Mouse (Mus musculus): ENCODE results near the gene 1700007K13Rik.

1700007K13Rik gene

DNA sequence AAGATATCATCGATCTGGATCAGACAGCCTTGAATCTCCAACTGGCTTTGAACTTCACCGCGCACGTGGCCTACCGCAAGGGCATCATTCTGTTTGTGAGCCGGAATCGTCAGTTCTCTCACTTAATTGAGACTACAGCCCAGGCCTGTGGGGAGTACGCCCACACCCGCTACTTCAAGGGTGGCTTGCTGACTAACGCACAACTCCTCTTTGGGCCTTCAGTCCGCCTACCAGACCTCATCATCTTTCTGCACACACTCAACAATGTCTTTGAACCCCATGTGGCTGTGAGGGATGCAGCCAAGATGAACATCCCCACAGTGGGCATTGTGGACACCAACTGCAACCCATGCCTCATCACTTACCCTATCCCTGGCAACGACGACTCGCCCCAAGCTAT lies 3.3 kb upstream of the 1700007K13Rik start:
- 95% methylated on average over 14 of the region's 14 CpGs for WGBS

DNA sequence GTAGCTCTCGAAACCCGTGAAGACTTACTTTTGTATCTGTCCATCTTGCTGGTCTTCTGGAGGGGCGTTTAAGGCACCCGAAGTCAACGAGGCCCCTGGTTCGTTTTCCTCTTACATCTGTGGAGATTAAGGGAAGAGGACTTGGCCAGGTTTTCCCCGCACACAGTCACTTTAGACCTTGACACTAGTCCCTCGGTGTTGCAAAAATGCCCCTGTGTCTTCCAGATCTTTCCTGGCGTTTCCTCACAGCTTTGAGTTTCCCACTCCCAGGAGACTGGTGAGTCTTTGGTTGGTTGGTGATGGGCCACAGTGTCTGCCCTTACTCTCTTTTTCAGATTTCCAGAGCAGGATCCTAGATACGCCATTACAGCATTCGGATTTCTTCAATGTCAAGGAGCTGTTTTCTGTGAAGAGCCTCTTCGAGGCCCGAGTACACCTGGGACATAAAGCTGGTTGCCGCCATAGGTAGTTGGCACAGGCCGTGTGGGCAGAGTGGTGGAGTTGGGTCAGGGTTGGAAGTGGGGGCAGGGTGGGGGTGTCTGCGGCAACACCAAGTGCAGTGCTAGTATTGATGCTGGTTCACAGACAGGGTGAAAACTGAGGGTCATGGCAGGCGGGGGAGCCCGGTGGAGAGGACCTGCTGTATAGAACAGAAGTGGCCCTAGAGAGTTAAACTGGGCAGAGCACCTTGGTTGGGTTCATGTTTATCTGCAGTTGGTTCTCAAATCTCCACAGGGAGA lies 2.5 kb upstream of the 1700007K13Rik start:
- 51% methylated on average over 18 of the region's 18 CpGs for WGBS

DNA sequence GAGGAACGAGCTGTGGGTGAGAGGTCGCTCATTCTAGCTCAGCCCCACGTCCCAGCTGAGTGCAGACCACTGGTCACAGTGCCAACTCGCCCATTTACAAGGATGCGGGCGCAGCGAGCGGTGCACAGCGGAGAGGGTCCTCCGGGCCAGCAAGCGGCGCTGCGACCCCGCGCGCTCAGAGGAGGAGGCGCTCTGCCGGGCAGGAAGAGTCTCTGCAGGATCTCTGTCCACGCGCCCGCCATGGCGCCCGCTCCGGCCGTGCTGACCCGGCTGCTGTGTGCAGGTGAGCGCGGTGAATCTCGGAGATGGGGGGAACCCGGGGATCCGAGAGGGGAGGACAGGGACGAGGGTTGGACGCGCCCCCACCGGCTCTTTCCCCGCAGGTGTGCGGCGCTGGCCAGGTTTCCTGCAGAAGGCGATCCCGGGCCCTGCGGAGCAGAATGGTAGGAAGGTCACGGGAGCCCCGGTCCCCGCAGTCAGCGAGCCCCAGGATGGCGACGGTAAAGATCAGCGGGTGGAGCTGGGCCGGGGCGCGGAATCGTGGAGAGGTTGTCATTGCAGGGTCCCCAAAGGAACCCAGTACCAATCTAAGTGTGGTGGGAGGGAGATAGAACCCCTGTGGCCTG lies 1.8 kb upstream of the 1700007K13Rik start, which contains the start of gene Mrps2:
TSS of gene Mrps2 (plus strand) at position 207 of the 626 bp plus-strand sequence.
- under 1% methylated on average over 52 of the region's 52 CpGs for WGBS

DNA sequence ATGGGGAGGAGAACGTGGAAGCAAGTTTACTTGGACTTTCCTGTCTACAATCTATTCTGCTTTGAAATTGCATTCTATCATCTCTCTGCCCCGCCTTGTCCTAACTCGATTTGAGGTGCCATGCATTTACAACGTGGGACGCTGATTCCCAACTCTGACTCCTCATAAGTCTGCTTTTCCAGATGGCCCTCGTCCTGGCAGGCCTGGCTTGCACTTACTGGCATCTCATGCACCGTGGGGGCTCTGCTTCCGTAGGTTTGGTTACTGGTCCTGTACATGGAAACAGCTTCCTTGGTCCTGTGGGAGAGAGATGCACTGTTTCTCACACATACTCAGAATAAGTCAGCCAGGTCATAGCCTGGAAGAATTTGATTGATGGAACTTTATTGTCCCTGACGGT lies 1.2 kb downstream of the 1700007K13Rik start:
- 86% methylated on average over 9 of the region's 9 CpGs for WGBS

DNA sequence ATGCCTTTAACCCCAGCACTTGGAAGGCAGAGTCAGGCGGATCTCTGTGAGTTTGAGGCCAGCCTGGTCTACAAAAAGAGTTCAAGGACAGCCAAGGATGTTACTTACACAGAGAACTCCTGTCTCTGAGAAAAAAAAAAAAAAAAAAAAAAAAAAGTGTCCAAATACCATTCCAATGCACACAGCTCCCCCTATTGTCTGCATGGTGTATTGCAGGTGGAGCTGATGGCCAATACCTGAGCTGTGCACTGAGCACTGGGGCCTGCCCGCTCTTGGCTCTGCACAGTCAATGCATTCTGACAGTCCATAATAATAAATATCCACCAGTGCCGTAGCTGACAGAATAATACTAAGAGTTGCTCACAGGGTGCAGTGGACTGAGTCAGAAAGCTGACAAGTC lies 2.2 kb downstream of the 1700007K13Rik start:
- WGBS = 52% methylated on average over 3 of the region's 3 CpGs

DNA sequence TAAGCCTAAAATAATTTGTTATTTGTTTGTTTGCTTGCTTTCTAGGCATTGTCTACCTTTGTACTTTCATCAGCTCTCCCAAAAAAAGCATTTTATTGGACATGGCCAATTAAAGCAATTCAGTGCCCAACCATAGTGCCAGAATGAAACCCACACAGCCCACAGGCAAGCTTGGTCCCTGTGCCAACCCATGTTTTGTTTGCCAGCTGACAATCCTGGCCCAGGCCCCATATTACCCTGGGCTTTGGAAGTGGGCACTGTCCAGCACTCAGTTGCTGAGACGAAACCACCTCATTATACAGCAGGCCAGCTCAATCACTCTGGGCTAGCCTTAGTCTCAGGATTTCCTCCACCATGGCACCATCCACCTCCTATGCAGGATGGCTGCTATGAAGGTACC lies 9.5 kb downstream of the 1700007K13Rik start:
- 59% methylated on average over 1 of the region's 1 CpGs for WGBS

DNA sequence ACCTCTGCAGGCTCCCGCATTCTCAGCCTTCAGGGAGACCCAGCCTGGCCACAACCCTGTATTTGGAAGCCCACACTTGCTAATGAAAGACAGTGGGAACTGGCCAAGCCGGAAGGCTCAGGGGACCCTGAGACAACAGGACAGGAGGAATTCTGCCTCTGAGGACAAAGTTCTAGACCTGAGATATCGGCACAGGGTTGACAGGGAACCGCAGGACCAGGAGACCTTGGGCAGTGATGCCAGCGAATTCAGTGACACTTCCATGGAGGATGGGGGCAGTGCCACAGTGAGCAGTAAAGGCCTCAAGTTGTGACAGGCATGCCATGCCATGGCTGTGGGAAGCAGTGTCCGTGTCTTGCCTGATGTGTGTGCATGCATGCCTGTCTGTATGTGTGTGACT lies 12.6 kb downstream of the 1700007K13Rik start:
- 91% methylated on average over 6 of the region's 6 CpGs for WGBS

DNA sequence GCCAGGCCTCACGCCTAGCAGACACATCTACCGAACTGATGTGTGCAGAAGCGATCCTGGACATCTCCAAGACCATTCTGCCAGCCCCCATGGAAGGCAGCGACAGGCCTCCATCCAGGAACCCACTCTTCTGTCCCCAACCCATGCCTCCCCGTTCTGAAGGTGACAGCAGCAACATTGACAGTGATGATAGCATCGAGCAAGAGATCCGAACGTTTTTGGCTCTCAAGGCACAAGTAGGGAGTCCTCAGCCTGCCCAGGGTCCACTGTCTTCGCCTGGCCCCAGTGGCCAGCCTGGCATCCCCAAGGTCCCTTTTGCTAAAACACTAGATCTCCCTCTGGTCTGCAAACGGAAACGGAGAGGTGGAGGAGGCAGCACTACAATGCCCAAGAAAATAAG lies 14.5 kb downstream of the 1700007K13Rik start:
- 91% methylated on average over 11 of the region's 11 CpGs for WGBS

DNA sequence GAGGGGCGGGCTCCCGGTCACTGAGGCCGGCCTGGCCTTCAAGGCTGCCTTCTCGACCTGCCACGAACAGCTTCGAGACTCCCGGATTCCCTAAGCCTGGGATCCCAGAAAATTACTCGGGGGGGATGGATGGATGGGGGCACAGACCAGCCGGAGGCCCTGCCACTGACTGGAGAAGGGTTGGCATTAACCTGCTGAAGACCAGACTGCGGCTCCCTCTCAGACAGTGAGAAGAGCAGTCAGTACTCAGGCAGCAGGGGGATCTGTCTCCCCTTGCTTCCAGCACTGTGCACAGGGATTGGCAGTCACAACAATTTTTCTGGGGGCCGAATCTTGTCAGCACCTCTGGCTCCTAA lies 18.8 kb downstream of the 1700007K13Rik start:
- WGBS = 6% methylated on average over 11 of the region's 11 CpGs

DNA sequence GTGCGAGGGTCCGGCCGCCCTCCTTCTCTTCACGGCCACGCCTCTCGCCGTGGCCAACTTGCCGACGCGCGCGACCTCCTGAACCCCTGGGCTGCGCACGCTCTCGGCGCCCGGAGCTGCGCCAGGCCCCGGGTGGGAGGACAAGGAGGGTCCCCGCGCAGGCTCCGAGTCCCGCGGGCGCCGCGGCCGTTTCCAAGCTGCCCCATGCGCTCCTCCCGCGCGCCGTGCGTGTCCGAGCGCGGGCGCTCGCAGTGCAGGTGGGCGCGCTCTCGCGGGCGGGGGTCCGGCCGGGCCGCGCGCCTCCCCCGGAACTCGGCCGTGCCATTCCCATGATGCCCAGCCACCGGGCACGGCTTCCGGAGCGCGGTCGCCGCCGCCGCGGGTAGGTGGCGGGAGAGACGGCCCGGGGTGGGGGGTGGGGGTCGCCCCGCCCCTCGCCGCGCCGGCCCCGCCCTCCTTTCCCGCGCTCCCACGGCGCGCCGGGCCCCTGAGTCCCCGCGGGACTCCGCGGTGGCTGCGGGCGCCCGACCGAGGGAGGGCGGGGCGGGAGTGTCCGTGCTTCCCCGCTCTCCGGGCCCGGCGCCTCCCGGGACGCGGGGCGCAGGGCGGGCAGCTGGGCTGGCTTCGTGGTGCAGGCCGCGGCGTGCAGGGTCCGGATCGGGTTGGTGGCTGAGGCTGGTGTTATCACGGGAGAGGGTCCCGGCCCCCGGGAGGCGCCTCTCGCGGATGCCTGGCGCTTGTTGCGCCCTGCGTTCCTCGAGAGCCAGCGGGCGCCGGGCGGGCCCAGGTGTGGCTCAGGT lies 19.4 kb downstream of the 1700007K13Rik start, which contains the start of gene Ppp1r26:
TSS of gene Ppp1r26 (plus strand) at position 286 of the 800 bp plus-strand sequence.
- under 1% methylated on average over 112 of the region's 118 CpGs for WGBS

DNA sequence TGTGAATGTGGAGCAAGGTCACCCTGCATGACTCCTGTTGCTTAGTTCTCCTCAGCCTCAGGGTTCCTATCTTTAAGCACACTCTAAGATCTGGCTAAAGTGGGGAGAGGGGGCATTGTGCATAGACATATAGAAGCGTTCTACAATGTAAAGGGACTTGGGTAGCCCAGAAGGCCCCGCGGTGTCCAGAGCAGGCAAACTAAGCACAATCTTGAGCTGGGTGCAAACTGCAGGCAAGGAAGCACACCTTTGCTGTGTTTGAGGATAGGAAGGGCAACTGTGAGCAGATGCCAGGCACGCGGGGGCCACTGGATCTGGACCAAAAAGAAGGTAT lies 20.0 kb downstream of the 1700007K13Rik start:
- WGBS = 5% methylated on average over 5 of the region's 5 CpGs

DNA sequence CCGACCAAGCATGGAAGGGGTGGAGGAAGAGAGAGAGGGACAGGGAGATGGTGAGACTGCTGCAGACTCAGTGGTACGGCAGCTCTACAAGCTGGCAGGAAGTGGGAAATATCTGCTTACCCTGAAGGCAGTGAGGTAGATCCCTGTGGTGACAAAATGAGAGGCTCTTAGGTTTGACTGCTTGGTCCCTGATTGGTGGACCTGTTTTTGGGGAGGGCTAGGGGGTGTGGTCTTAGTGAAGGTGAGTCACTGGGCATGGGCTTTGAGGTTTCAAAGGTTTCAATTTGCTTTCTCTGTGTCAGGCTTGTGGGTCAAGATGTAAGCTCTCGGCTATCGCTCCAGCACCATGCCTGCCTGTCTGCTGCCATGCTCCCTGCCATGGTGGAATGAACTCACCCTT lies 21.1 kb downstream of the 1700007K13Rik start:
- 87% methylated on average over 4 of the region's 4 CpGs for WGBS

DNA sequence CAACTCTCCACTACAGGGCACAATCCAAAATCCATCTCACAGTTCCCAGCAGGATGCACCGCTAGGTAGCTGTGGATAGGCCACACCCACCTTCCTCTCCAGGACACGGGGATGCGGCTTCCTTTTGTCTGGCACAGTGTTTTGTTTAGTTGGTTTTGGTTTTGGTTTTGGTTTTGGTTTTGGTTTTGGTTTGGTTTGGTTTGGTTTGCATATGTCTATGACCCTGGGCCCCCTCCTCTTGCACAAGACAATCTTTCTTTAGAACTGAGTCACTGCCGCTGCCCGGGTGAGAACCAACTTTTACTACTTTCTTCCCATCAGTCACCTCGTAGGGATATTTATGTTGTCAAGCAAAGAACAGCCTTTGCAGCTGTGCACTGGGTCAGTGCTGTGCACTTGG lies 25.3 kb downstream of the 1700007K13Rik start:
- 79% methylated on average over 6 of the region's 6 CpGs for WGBS

DNA sequence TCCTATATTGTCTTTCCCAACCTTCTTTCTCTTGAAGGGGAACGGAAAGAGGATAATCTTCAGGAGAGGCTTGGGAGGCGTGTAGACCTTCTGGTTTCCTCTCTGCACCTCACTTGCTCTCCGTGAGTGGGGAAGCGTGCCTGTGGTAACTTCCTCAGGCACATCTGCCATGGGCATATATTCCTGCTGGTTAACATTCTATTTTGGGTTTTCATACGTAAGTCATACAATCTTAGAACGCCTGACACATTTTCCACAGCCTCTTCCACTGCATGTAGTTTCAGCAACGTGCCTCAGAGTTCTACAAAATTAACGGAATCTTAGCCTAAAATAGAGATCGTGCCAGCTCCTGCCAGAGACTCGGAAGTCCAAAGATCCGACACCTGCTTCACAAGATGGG lies 30.7 kb downstream of the 1700007K13Rik start:
- 47% methylated on average over 11 of the region's 11 CpGs for WGBS

DNA sequence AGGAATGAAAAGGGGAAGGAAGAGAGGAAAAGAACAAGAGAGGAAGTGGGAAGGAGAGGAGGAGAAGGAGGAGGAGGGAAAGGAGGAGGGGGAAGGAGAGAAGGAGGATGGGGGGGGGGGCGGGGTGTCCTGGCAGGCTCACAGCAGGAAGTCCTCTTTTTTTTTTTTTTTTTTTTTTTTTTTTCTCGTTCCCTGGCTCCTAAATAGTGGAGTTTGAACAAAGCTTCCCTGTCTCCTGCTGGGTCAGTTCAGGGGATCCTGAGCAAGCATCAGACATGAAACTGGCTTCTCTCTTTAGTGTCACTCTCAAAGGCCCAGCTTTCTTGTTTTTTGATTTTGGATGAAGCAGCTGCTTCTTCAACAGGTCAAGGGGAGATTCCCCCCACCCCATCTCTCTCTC lies 32.6 kb downstream of the 1700007K13Rik start:
- WGBS = 19% methylated on average over 2 of the region's 2 CpGs

DNA sequence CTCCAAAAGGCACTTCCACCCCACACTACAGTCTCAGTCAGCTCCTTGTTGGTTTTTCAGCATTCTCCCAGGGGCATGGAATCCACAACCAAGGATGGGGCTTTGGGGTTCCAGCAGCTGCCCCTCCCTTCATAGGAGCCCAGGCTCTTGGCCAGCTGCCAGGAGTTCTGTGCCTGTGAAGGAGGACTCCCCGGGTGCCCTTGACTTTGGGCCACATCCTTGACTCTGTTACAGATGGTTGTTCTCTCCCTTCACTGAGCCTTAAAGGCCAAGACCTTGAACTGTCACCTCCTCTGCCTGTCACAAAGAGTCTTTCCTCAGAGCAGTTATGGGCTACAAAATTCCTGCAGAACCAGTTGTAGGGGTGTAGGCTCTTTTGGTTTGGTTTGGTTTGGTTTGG lies 33.3 kb downstream of the 1700007K13Rik start:
- 6% methylated on average over 1 of the region's 1 CpGs for WGBS

DNA sequence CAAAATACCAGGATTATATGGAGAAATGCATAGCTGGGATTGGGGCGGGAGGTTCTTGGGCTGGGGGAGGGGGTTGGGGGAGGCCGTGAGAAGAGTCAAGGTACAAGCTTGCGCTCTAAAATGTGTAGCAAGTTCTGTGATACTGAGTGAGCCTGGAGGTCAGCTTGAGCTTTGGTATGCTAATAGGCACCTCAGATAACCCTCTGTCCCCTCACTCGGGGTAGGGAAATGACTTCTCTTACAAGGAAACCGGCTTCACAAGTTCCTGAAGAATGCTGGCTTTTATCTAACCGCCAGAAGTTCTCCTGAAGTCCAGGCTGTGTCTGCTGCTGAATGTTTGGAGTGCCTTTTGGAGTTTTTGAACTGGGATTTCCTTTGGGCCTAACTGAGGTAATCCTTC lies 35.3 kb downstream of the 1700007K13Rik start:
- WGBS = 78% methylated on average over 6 of the region's 6 CpGs

DNA sequence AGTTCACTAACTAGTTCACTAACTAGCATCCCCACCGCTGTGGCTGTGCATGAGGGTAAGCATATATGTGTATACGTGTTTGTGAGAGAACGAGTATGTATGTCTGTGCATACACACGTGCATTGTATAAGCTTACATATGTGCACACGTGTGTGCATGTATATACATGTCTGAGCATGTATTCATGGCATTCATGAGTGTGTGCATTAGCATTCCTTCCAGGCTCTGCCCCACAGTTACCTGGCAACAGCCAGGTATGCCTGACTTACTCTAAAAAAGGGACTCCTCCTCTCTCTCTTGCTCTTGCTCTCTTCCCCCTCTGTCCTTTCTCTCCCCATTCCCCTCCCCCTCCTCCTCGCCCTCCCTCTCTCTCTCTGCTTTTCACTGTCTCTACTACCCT lies 38.9 kb downstream of the 1700007K13Rik start:
- WGBS = 83% methylated on average over 6 of the region's 6 CpGs

DNA sequence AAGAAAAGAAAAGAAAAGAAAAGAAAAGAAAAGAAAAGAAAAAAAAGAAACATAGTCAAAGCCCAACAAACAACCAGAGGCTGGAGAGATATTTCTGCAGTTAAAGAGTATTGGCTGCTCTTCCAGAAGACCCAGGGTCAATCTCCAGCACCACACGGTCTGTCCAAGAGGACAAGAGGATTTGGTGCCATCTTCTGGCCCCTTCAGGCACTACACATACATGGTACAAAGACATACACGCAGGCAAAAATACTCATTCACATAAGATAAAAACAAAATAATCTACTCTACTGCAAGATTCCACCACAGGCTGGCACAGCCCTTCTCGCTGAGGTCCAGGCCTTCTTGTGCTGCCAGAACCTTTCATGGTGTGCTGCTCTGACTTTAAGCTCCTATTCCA lies 43.0 kb downstream of the 1700007K13Rik start:
- WGBS = 33% methylated on average over 3 of the region's 3 CpGs

DNA sequence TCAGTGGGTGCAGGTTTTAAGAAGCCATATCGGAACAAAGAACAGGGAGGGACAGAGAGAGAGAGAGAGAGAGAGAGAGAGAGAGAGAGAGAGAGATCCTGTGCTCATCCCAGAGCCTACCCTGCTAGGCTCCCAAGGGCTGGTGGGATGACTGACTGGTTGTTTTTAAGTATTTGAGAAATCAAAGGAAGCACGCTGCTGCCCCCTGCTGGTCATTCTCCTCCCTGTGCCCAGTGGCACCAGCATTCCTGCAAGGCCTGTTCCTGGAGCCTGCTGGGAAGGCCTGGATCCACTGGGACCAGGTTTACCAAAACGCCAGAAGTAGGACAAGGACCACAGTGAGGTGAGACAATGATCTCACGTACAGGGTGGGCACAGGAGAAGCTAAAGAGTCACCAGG lies 46.2 kb downstream of the 1700007K13Rik start:
- 20% methylated on average over 4 of the region's 4 CpGs for whole genome bisulfite sequencing

DNA sequence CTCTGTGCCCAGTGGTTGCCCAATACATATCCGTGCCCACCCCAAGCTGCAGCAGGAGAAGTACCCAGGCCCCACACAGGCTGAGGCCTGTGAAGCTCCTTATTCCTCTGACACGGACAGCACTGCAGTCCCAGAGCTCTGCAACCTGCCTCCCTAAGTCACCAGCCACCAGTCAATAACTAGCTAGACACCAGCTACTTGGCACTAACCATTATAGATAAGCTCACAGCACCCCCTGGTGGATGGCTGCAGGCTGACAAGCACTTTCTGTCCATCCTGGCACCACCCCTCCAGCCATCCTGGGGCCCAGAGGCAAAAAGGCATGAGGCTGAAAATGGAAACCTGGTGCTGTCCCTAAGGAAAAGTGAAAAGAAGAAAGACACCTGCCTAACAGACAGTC lies 48.1 kb downstream of the 1700007K13Rik start:
- 43% methylated on average over 2 of the region's 2 CpGs for WGBS

DNA sequence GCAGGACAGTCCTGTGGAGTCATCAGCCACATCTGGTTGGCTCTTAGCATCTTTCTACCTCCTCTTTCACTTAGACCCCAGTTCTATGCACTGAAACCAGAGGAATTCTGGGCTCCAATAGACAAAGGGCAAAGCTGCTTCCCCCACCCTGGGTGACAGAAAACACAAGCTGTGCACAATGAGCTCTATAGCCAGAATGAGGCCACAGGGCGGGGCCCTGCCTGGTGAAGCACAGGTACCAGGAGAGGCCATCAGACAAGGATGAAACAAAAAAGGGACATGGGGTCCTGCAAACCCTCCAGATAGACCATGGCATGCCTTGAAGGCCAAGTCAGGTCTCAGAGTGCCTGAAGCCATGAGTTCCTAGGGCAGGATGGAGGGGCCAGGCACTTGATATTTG lies 49.6 kb downstream of the 1700007K13Rik start:
- WGBS = 100% methylated on average over 1 of the region's 1 CpGs

All from cerebral cortex, adult 2 months (tissue).